Mouse (Mus musculus): ENCODE results near the gene Xpa.

Gene Xpa

GRCm38 (mm10) chr4:46146881-46147280 lies 49.2 kb downstream of the Xpa start:
- CTCF ChIA-PET = interaction anchor here (0.7 kb wide), 1 partner anchor 23 kb away, joined by 3 read pairs; no protein-coding TSS in a partner anchor

- CTCF ChIA-PET = interaction anchor here (0.7 kb wide), 1 partner anchor 58 kb away, joined by 4 read pairs; no protein-coding TSS in a partner anchor
Measured at GRCm38 (mm10) chr4:46144323-46144722, 51.8 kb downstream of the Xpa start.

- CTCF ChIA-PET = interaction anchor here (0.6 to 1.1 kb wide), 2 partner anchors 43 to 723 kb away, joined by 3 to 5 read pairs; no protein-coding TSS in a partner anchor
Measured at GRCm38 (mm10) chr4:46138287-46139222, 57.6 kb downstream of the Xpa start, which contains the start of the genes Ncbp1 and Tstd2. TSS of gene Ncbp1 (plus strand) at chr4:46138613. TSS of gene Tstd2 (minus strand) at chr4:46138694.

- CTCF ChIA-PET = no interaction called here
Measured at GRCm38 (mm10) chr4:46137629-46138286, 58.4 kb downstream of the Xpa start.

GRCm38 (mm10) chr4:46131791-46132190 lies 64.3 kb downstream of the Xpa start:
- CTCF ChIA-PET = no interaction called here

- CTCF ChIA-PET = no interaction called here
Measured at GRCm38 (mm10) chr4:46130221-46130620, 65.9 kb downstream of the Xpa start.

- CTCF ChIA-PET = no interaction called here
Measured at GRCm38 (mm10) chr4:46129311-46130004, 66.7 kb downstream of the Xpa start.

- CTCF ChIA-PET = no interaction called here
Measured at GRCm38 (mm10) chr4:46126541-46126940, 69.6 kb downstream of the Xpa start.

GRCm38 (mm10) chr4:46123358-46123757 lies 72.8 kb downstream of the Xpa start:
- CTCF ChIA-PET = no interaction called here

- CTCF ChIA-PET = interaction anchor here (0.6 kb wide), 1 partner anchor 184 kb away, joined by 3 read pairs; no protein-coding TSS in a partner anchor
Measured at GRCm38 (mm10) chr4:46120767-46121166, 75.3 kb downstream of the Xpa start.

- CTCF ChIA-PET = no interaction called here
Measured at GRCm38 (mm10) chr4:46119514-46120094, 76.5 kb downstream of the Xpa start.

GRCm38 (mm10) chr4:46117536-46117935 lies 78.6 kb downstream of the Xpa start:
- CTCF ChIA-PET = no interaction called here

- CTCF ChIA-PET = interaction anchor here (0.5 kb wide), 1 partner anchor 14 kb away, joined by 3 read pairs; no protein-coding TSS in a partner anchor
Measured at GRCm38 (mm10) chr4:46116544-46117175, 79.5 kb downstream of the Xpa start.

- CTCF ChIA-PET = no interaction called here
Measured at GRCm38 (mm10) chr4:46115308-46115707, 80.8 kb downstream of the Xpa start.

- CTCF ChIA-PET = no interaction called here
Measured at GRCm38 (mm10) chr4:46111361-46111760, 84.8 kb downstream of the Xpa start.

GRCm38 (mm10) chr4:46110084-46110483 lies 86.0 kb downstream of the Xpa start:
- CTCF ChIA-PET = no interaction called here

All from spleen, embryonic (tissue).